Mouse (Mus musculus) thymus, adult 18-20 months (tissue): ENCODE results near the gene P2rx7.
A peak's percentile ranks its signal among the peaks of the same experiment; 100 is the strongest.
"Not testable (repeated sequence)": the region's sequence is repeated elsewhere in the genome, so short reads cannot be mapped to it uniquely, and the experiment has no call there.

ENCODE experiments used
- DNase-seq, 2 experiments: peaks; one replicate each; pipeline ENCODE4 v3.0.0; 2022; ENCODE audit warnings: mixed read lengths in 2 of 2

The P2rx7 gene

DNA sequence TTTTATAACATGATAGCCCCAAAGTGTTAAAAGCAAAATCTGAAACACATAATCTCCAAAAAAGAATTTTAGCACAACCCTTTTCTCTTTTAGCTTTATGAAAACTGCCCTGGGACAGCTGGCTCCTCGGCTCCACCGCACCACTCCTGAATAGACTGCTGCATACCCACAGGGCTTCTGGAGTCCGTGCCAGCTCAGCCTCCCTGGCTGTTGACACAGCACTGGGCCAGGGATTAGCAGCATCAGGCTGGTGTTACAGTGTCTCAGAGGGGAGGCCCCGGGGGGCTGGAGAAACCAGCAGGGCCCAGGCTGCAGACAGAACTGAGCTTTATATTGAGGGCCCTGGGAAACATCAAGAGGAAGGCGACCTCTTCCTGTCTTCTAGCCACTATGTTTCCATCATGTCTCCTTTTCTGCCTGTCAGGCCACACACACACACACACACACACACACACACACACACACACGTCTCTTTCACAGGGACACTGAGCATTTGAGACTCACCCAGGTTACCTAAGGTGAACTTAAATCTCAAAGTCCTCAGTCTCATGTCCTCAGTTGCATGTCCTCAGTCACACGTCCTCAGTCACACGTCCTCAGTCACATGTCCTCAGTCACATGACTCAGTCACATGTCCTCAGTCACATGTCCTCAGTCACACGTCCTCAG, 3.7 kb downstream of the P2rx7 start:
- DNase-seq, result no peak

DNA sequence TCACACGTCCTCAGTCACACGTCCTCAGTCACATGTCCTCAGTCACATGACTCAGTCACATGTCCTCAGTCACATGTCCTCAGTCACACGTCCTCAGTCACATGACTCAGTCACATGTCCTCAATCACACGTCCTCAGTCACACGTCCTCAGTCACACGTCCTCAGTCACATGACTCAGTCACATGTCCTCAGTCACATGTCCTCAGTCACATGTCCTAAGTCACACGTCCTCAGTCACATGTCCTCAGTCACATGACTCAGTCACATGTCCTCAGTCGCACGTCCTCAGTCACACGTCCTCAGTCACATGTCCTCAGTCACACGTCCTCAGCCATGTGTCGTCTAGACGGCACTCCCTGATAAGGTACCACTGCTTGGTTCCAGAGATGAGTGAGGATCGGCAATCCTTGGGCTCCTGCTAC, 4.3 kb downstream of the P2rx7 start:
- DNase-seq, result not testable (repeated sequence)

DNA sequence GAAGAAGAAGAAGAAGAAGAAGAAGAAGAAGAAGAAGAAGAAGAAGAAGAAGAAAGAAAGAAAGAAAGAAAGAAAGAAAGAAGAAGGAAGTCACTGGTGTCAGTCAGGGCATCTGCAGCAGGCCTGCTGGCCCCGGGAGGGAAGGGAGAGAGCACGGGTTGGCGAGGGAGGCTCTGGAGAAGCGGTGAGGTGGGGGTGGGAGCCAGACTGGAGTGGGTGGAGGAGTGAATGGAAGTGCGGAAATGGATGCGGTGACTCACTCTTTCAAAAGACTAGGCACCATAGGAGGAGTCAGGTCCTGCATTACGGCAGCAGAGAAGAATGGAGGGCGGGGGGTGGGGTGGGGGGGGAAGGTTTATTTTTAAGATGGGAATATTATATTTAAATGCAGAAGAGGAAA, 5.6 kb downstream of the P2rx7 start:
- no peak for DNase-seq

DNA sequence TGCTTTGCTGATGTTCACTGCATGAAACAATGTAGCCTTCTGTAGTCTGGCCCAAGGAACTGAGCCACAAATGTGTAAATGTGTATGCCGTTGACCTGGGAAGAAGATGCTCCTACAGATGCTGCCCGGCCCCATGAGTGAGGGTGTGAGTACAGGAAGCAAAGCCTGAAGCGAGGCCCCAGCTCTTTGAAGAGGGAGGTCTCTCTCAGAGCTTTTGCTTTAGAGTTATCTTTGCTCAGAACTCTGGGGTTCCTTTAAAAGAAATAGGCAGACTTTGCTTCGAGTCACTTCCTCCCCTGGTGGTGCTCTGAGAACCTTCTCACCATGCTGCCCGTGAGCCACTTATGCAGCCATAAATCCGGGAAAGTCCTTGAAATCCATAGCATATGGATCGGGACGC, 6.4 kb downstream of the P2rx7 start:
- DNase-seq, result peak in 1 of 2 experiments; percentile 31

DNA sequence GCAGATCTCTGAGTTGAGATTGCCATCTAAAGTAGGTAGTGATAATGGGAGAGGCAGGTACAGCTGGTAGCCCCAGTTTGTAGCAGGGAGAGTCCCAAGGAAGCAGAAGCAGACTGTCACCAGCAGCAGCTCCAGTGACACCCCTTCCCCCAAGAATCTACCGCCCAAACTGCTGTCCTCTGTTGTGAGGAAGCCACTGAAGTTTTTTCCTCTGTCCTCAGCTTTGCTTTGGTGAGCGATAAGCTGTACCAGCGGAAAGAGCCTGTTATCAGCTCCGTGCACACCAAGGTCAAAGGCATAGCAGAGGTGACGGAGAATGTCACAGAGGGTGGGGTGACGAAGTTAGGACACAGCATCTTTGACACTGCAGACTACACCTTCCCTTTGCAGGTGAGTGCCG, 8.8 kb downstream of the P2rx7 start:
- no peak for DNase-seq

DNA sequence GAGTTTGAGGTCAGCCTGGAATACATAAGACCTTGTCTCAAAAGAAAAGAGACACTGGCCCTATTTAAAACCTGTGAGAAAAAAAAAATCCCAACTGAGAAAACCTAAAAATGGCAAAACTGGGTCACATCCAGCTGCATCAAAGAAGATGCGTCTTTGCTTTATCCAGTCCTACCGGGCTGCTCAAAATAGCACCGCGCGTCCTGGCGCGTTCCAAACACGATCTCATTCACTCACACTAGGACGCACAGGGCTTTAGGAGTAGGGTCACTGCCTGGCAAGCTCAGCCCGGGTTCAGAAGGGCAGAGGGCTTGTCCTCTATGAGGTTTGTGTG, 9.4 kb downstream of the P2rx7 start:
- DNase-seq, result no peak

DNA sequence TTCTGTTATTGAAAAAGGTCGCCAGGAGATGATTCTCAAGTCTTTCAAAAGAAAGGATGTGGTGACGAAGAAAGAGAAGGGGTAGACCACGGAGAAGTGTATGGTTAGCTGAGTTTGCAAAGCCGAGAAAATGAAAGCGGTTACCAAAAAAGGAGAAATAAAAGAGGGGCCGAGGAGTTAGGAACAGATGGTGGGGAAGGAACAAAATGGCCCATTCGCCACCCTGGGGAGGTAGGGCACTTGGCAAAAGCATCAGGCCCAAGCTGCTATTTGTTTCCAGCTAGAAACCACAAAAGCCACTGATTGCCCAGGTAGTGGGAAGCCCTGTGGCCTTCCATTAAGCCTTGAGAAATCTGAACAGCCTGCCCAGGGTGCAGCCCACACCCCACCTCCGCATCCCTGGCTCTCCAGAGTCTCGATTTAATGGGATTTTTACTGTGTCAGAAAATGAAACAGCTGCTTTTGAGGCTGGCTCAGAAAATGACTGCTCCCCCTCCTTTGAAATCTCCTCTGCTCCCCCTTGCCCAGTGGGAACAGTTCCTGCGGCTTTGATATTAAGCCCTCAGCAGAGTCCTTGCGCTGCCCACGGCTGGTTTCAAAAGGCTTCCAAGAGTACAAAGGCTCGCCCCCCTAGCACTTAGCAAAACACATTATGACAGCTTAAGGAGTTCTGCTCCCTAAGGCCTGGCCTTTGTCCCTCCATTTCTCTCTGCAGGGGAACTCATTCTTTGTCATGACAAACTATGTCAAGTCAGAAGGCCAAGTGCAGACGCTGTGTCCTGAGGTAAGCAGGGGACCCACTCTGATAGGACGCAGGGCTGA, 9.9 kb downstream of the P2rx7 start:
- no peak for DNase-seq

DNA sequence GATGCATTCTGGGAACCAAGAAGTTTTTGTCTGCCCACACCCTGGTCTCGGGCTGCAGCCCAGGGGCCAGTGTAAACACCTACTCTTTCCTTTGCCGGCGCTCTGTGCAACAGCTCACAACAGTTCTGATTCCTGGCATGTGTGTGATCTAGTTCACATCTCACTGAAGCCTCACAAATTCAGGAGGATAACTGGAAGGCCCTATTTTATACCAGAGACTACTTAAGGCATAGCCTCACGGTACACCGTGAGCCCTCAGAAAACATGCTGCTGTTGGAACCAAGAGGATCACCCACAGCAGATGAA, 10.5 kb downstream of the P2rx7 start:
- DNase-seq, result no peak

DNA sequence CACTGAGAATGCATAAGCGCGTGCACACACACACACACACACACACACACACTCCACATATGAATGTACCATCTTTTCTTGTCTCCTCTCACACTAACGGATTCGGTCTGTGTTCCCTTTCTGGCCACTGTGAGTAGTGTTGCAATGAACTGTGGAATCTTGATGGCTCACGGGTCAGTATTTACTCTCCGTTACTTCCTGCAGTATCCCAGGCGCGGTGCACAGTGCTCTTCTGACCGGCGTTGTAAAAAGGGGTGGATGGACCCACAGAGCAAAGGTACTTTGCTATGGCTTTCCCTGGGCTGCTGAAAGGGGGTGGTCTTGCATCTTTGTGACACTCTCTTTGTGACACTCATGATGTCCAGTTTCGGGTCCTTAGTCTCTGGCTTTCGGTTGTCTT, 13.1 kb downstream of the P2rx7 start:
- no peak for DNase-seq

DNA sequence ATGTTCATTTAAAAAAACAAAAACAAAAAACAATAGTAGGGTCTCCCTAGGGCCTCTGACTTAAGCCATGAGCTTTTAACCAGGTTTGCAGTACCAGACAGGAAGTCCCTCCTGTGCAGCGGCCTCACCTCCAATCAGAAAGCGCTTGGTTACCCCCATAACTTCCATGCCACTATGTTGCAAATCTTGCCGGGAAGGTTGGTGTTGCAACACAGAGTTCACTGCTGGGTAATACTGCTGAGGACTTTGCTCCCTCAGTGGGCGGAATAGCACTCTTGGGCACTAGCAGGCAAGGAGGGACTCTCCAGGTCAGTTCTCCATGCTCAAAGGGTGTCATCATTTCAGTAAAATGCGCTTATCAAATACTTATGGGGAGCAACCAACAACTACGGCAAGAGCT, 18.8 kb downstream of the P2rx7 start:
- DNase-seq, result no peak

DNA sequence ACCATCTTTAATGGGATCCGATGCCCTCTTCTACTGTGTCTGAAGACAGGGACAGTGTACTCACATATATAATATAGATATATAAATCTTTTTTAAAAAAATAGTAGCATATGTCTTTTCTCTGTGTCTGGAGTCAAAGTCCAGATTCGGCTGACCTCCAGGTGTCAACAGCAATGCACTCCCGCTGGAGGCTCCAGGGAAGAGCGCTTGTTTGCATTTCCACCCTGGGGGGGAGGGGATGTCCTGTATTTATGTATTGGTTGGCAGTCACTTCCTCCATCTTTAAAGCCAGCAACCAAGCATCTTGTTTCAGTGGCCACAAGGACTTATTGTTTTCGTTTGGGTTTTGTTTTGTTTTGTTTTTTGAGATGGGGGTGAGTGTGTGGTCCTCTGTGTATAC, 21.3 kb downstream of the P2rx7 start:
- no peak for DNase-seq

DNA sequence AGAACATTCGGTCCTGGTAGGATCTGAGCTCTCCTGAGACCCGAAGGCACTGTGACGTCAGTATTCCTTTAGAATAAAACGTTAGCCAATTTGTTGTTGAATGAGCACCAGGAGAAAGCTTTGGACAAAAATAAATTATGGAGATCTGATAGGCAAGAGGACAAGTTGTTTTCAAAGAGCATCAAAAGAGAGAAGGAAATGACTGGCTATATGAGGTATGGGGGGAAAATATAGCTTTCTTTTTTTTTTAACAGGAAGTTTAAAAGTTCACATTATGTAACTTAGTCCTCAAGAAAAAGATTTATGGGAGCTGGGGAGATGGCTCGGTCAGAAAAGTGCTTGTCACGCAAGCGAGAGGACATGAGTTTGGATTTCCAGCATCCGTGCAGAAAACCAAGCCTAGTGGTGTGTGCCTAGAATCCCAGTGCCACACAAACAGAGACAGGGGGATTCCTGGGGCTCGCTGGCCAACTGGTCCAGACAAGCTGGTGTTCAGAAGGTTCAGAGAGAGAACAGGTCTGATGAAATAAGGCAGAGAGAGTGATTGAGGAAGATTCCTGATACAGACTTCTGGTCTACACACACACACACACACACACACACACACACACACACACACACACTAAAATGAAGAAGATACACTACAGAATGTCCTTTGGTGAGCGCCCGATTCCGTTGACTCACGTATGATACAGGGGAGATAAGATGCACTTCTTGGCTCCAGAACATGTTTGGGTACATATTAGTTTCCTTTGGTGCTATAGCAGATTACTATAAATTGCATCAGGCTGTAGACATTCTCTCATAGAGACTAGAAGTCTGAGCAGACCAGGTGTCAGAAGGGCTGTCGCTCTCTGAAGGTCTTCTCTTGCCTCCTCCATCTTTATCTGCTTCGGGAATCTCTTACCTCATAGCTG, 25.5 kb downstream of the P2rx7 start:
- DNase-seq, result no peak

DNA sequence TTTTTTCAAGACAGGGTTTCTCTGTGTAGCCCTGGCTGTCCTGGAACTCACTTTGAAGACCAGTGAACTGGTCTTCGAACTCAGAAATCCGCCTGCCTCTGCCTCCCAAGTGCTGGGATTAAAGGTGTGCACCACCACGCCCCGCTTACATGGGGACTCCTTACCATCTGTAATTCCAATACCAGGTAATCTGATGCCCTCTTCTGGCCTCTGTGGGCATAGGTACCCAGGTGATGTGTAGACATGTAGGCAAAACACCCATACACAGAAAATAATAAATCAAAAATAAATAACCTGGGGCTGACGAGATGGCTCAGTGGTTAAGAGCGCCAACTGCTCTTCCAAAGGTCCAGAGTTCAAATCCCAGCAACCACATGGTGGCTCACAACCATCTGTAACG, 27.9 kb downstream of the P2rx7 start:
- DNase-seq, result peak in 1 of 2 experiments; percentile 24

DNA sequence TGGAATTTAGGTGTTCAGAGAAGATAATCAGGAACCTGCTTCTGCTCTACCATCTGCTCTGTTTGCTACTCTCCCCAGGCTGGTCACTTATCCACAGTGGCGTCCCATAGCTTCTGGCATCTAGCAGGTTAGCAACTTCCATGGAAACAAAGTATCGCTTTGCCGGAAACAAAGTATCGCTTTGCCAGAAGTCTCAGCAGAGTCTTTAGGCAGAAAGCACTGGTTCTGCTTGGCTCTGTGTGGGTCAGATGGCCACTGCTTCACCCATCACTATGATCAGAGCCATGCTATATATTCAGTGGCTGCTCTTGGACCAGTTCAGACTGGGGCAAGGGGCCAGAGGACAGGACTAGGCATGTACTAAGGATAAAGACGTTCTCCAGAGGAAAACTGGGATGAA, 28.6 kb downstream of the P2rx7 start:
- no peak for DNase-seq

DNA sequence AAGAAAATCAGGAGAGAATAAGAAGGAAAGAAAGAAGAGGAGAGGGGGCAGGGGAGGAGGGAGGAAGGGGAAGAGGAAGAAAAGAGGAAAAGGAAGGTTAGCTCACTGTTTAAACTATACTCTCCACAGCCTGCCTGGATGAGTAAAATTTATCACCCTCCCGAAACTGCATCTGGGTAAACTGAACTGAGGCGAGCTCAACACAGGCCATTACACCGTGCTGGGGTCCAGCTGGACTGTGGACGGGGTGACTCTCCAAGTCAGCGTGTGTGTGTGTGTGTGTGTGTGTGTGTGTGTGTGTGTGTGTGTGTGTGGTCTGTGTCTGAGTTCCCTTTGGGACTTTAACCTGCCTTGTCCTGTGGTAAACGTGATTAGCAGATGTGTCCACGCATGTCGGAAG, 32.3 kb downstream of the P2rx7 start:
- no peak for DNase-seq

DNA sequence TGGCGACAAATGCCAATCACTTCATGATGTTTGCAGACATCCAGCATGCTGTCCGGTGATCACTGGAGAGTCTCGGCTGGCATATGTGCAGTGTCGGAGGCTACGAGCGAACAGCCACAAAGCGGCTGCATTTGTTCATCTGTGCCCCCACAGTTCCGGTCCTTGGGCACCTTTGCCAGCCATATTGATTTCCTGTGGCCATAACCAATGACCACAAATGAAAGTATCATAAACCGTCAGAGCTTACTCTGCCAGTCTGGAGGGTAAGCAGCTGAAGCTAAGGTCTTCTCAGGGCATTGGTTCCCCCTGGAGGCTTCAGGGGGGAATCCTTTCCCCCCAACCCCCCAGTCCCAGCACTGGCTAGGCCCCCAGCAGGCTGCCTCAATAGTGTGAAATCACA, 34.3 kb downstream of the P2rx7 start:
- DNase-seq, result no peak

DNA sequence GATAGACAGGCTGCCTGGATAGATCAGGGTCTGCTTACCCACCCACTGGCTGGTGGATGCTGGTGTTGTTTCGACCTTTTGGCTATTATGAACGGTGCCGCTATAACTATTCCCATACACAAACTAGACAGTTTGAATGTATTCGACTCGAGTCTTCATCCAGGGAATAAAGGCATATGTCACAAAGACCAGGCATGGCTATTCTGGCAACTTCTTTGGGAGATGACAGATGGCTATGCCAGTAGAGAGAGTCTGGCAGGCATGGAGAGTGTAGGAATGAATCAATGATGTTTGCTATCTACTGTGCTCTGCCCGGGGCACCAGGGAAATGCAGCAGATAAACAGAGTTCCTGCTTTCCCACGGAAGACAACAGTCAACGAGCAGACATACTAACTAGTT, 36.2 kb downstream of the P2rx7 start:
- DNase-seq, result no peak

DNA sequence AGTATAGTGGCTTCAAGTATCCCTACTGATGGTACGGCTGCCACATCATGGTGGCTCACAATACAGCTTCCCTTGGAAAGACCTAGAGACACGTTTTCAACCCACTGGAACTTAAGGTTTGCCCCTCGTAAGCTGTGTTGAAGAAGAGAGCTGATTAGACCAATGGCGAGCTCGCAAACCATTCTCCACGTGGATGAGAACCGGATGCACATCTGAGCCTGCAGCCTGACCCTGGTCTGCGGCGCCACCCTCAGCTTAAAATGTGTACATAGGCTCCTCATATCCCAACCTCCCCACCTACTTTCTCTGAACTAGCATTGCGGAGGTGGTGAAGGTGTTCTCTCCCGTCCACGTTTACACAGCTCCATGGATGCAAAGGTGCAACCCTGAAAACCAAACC, 37.6 kb downstream of the P2rx7 start:
- no peak for DNase-seq

DNA sequence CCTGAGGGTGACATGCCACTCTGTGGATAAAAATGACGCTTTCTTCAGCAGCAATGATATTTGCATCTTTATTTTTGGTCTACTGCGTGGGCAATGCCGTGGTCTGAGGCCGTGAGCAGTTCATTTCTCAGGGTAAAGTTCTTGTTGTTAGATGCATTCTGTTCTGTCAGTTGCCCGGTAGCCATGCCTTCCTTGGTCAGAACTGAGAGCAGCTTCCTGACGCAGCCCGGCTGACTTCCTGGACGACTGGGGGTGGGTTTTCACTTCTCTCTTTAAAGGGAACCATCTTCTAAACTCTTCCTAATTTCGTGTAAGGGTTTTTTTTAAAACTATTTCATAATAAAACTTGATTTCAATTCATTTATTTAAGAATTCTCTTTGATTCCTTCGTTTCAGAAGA, 40.2 kb downstream of the P2rx7 start:
- no peak for DNase-seq

DNA sequence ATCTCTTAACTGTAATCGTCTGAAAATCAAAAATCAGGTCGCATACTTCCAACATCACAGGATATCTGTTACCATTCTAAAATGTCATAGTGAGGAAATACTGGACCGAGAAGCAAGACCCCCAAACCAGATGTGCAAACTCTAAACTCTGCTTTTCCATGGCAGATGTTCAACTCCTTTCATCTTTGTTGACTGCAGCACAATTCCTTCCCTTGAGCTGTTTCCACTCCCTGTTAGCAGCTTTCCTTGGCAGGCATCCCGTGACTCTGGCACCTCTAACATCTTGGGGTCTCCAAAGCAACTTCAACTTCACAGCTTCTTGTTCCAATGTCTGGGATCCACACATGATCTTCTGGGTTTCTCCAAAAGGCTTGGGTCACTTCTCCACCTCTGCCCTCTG, 43.7 kb downstream of the P2rx7 start:
- no peak for DNase-seq

DNA sequence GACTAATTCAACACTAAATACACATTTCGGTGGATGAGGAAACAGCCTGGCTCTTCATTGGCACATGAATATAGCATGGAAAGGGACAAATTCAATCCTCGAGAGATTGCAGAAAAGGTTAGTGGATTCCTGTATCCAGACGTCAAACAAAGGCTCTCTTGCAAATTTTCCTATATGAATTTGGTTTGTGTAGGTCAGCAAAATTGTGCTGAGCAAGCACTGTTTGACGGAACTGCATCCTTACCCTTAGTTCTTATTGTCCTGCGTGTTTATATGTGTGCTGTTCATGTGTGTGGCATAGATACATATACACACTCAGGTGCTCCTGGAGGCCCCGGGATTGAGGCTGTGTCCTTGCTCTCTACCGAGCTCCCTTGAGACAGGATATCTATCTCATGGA, 45.4 kb downstream of the P2rx7 start:
- no peak for DNase-seq

DNA sequence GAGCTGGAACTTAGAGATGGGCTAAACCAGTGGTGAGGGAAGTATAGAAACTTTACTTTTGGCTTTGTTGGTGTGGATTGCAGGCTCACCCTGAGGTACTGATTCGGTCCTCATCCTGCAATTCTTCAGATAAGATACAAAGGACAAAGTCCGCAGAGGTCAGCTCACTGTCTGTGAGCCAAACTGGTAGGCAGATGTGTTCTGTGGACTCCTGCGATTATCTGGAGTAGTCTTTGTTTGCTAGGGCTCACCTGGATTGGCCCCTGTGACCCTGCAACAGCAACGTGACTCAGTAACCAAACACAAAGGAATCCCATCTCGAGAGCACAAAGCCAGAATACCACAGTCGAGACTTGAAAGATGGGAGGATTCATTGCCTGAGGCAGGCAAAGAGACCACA, 46.8 kb downstream of the P2rx7 start:
- no peak for DNase-seq

DNA sequence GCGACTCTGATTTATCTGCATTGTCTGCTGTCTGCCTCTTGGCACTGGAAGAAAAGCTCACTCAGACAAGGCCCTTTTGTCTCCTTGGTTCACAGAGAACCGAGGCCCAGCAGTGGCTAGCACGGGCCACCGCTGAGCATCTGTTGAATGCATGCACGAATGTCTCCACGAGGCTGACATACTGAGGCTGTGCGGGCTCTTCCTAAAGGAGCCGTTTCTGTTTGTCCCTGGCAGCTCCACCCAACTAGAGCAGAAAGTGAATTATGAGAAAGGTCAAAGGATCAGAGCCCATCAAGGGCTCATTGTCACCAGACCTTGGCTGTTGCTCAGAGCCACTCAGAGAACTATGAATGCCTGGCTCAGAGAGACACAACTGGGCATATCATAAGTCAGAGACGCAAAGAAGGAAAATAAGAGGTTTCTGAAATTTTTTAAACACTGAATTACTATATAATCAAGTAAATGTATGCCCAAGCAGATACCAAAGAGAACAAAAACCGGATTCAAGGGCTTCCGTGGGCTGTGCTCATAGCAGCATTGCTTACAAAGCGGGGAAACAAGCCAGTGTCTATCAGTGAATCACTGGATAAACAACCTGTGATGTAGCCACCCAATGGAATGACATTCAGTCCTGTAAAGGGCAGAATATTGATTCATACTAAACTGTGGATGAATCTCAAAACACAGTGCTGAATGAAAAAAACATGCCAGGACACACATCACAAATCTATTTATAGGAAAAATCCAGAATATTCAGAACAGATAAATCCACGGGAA, 49.9 kb downstream of the P2rx7 start:
- DNase-seq, result no peak
